Mouse (Mus musculus): Measurements from ENCODE around the gene Smpdl3a. TPM values are rescaled to one million over a fixed set of nuclear protein-coding genes. Genes with fewer than 3 reads are reported as not detected.

The Smpdl3a gene
- total and polyA plus RNA-seq, 3 experiments: not detected

DNA sequence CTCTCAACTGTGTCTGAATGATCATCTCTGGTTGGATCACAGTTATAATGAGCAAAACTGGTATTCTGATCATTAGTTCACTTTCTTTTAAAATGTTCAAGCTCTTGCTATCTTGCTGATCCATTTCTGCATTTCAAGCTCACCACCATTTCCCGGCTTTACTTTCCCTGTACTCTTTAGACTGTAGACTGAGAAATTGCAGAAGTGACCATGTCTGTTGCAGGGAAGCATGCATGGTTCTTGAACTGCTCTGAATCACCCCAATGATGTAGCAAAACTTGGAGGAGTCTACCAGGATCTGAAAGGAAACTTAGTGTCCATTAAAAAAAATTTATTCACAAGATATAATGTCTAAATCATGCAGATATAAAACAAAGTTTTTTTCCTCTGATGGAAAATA lies 1.2 kb upstream of the Smpdl3a start:
- no peak for ATAC-seq (ENCODE audit: extremely low read depth, insufficient number of reproducible peaks, low FRiP score, poor library complexity, severe bottlenecking)
- no peak for TF ChIP-seq TAL1 (conservative IDR thresholded peaks at IDR 0.05; ENCODE audit: low read depth, low read length)
- no peak for TF ChIP-seq GATA1 (IDR thresholded peaks at IDR 0.05; ENCODE audit: borderline replicate concordance, low read length)
- TF ChIP-seq CTCF (IDR thresholded peaks at IDR 0.05; ENCODE audit: low read depth, low read length): no peak
- TF ChIP-seq POLR2AphosphoS5 (IDR thresholded peaks at IDR 0.05; ENCODE audit: insufficient replicate concordance, low read depth, low read length): no peak
- TF ChIP-seq GATA2 (IDR thresholded peaks at IDR 0.05; ENCODE audit: borderline replicate concordance, low read depth, low read length): no peak
- DNase-seq (ENCODE audit: low spot score): no peak
- Histone ChIP-seq H3K36me3 (replicated peaks) (no peaks in the 10 kb centered on the region), H3K9me3 (replicated peaks) (no peaks in the 10 kb centered on the region), H3K27me3 (ENCODE audit: insufficient read depth, low read length) (no peaks in the 10 kb centered on the region), H3K4me3 (ENCODE audit: low read depth, low read length) (no peak overlapping the region), H3K4me1 (ENCODE audit: insufficient read depth, low read depth, low read length) (peaks cover 5% of the 10 kb centered on the region; the same call in 1 of the 2 replicates)

DNA sequence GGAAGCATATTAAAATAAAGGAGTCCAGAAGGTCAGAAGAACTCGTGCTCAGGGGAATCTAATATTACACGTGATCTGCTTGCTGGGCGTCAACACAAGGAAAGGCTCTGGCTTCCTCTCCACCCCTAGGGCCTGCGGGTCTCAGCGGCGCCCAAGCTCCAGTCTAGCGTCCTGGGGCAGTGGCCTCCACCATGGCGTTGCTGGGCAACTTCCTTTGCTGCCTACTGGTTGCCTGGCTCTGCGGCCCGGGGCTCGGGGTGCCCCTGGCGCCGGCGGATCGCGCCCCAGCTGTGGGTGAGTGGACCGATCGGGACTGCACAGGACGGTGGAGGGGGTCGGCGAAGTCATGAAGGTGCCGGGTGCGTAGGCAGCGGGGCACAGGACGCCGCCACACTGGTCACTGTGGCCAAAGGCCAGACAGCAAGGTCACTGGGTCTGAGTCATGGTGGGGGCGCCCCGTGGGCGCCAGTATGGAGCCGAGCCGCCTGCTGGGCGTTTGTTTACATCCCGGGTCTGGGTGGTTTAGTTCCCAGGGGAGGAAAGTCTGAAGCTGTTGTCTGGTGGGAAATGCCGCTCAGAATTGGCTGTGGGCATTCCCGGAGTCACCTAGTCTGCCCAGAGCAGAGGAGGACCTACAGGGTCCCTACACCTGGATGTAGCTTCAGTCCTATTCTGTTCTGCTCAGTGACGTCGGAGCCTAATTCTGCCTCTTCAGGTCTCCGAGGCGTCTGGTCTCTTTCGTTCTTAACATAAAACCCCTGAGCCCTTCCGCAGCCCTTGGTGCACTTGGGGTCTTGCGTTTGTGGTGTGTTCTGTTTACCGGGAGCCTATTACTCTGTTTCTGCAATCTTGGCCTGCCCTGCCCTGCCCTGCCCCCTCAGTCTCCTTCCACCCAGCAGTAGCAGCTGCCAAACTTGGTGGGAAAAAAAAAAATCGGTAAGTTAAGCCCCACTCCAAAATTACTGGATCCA lies 641 bp downstream of the Smpdl3a start:
- no peak for TF ChIP-seq TAL1 (conservative IDR thresholded peaks at IDR 0.05; ENCODE audit: low read depth, low read length)
- no peak for TF ChIP-seq POLR2AphosphoS5 (IDR thresholded peaks at IDR 0.05; ENCODE audit: insufficient replicate concordance, low read depth, low read length)
- no peak for TF ChIP-seq GATA1 (IDR thresholded peaks at IDR 0.05; ENCODE audit: borderline replicate concordance, low read length)
- no peak for TF ChIP-seq CTCF (IDR thresholded peaks at IDR 0.05; ENCODE audit: low read depth, low read length)
- no peak for TF ChIP-seq GATA2 (IDR thresholded peaks at IDR 0.05; ENCODE audit: borderline replicate concordance, low read depth, low read length)
- DNase-seq (ENCODE audit: low spot score): no peak
- H3K4me1 ChIP-seq (ENCODE audit: insufficient read depth, low read depth, low read length): peaks cover 7% of the 10 kb centered on the region; the same call in 1 of the 2 replicates
- no peaks in the 10 kb centered on the region for H3K36me3 ChIP-seq (replicated peaks)
- H3K27me3 ChIP-seq (ENCODE audit: insufficient read depth, low read length): no peaks in the 10 kb centered on the region
- H3K9me3 ChIP-seq (replicated peaks): no peaks in the 10 kb centered on the region
- H3K4me3 ChIP-seq (ENCODE audit: low read depth, low read length): no peak overlapping the region
- no peak for ATAC-seq (ENCODE audit: extremely low read depth, insufficient number of reproducible peaks, low FRiP score, poor library complexity, severe bottlenecking)

DNA sequence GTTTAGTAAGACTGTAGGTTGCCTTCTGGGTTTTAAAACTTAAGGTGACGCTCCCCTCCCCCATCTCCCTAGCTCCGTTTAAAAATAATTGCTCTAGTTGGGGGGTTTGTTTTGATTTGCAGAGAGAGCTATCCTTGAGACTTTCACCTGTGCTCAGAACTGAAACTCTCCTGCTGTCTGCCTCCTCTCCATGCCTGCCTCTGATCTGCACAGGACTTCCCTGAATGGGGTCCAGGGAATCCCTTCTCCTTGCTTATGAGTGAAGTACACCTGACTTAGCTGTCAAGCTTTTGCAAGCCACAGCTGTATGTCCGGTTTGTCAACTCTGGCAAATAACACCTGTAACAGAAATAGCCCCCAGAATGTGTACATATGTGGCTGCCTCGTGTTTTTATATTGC lies 1.4 kb downstream of the Smpdl3a start:
- H3K27me3 ChIP-seq (ENCODE audit: insufficient read depth, low read length): no peaks in the 10 kb centered on the region
- no peaks in the 10 kb centered on the region for H3K36me3 ChIP-seq (replicated peaks)
- no peak for ATAC-seq (ENCODE audit: extremely low read depth, insufficient number of reproducible peaks, low FRiP score, poor library complexity, severe bottlenecking)
- peaks cover 7% of the 10 kb centered on the region; the same call in 1 of the 2 replicates for H3K4me1 ChIP-seq (ENCODE audit: insufficient read depth, low read depth, low read length)
- H3K4me3 ChIP-seq (ENCODE audit: low read depth, low read length): no peak overlapping the region
- TF ChIP-seq TAL1 (conservative IDR thresholded peaks at IDR 0.05; ENCODE audit: low read depth, low read length) (no peak), GATA1 (IDR thresholded peaks at IDR 0.05; ENCODE audit: borderline replicate concordance, low read length) (no peak), CTCF (IDR thresholded peaks at IDR 0.05; ENCODE audit: low read depth, low read length) (no peak), GATA2 (IDR thresholded peaks at IDR 0.05; ENCODE audit: borderline replicate concordance, low read depth, low read length) (no peak), POLR2AphosphoS5 (IDR thresholded peaks at IDR 0.05; ENCODE audit: insufficient replicate concordance, low read depth, low read length) (no peak)
- DNase-seq (ENCODE audit: low spot score): no peak
- H3K9me3 ChIP-seq (replicated peaks): no peaks in the 10 kb centered on the region

DNA sequence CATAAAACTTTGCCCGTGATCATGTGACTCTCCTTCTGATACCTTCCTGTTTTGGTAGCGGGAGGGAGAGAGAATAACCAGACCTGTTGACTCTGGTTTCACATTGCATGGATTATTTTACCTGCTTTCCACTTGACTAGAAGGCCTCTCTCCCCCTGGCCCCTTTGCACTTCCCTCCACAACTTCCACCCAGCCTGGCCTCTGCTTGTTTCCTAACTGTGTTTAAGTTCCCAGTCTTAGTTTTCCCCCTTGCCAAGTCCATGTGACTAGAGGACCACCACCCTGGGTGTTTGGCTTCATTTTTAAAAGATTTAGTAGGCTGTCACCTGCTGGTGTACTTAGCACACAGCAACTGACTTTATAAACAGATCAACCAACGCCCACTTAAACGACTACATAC lies 1.9 kb downstream of the Smpdl3a start:
- H3K36me3 ChIP-seq (replicated peaks): no peaks in the 10 kb centered on the region
- peaks cover 7% of the 10 kb centered on the region; the same call in 1 of the 2 replicates for H3K4me1 ChIP-seq (ENCODE audit: insufficient read depth, low read depth, low read length)
- H3K9me3 ChIP-seq (replicated peaks): no peaks in the 10 kb centered on the region
- no peaks in the 10 kb centered on the region for H3K27me3 ChIP-seq (ENCODE audit: insufficient read depth, low read length)
- no peak for DNase-seq (ENCODE audit: low spot score)
- TF ChIP-seq POLR2AphosphoS5 (IDR thresholded peaks at IDR 0.05; ENCODE audit: insufficient replicate concordance, low read depth, low read length) (no peak), GATA2 (IDR thresholded peaks at IDR 0.05; ENCODE audit: borderline replicate concordance, low read depth, low read length) (no peak), GATA1 (IDR thresholded peaks at IDR 0.05; ENCODE audit: borderline replicate concordance, low read length) (no peak), CTCF (IDR thresholded peaks at IDR 0.05; ENCODE audit: low read depth, low read length) (no peak), TAL1 (conservative IDR thresholded peaks at IDR 0.05; ENCODE audit: low read depth, low read length) (no peak)
- H3K4me3 ChIP-seq (ENCODE audit: low read depth, low read length): no peak overlapping the region
- ATAC-seq (ENCODE audit: extremely low read depth, insufficient number of reproducible peaks, low FRiP score, poor library complexity, severe bottlenecking): peak; percentile 40; the same call in 1 of the 2 replicates

DNA sequence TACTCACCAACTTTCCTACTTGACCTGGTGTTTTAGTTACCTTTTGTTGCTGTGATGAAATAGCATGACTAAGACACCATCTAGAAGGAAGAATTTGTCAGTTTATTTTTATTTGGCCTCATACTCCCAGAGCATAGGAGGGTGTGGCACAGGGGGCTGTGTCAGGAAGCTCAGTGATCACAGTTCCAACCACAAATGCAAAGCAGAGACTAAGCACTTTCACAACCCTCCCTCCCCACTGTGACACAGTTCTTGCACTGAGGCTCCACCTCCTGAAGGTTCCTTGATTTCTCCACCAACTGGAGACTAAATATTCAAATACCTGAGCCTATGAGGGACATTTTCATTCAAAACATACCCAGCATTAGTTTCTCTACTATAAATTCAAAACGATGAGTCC lies 5.4 kb downstream of the Smpdl3a start:
- DNase-seq (ENCODE audit: low spot score): no peak
- H3K4me3 ChIP-seq (ENCODE audit: low read depth, low read length): no peak overlapping the region
- no peaks in the 10 kb centered on the region for H3K9me3 ChIP-seq (replicated peaks)
- no peaks in the 10 kb centered on the region for H3K27me3 ChIP-seq (ENCODE audit: insufficient read depth, low read length)
- no peaks in the 10 kb centered on the region for H3K36me3 ChIP-seq (replicated peaks)
- TF ChIP-seq GATA2 (IDR thresholded peaks at IDR 0.05; ENCODE audit: borderline replicate concordance, low read depth, low read length) (no peak), CTCF (IDR thresholded peaks at IDR 0.05; ENCODE audit: low read depth, low read length) (no peak), TAL1 (conservative IDR thresholded peaks at IDR 0.05; ENCODE audit: low read depth, low read length) (no peak), POLR2AphosphoS5 (IDR thresholded peaks at IDR 0.05; ENCODE audit: insufficient replicate concordance, low read depth, low read length) (no peak), GATA1 (IDR thresholded peaks at IDR 0.05; ENCODE audit: borderline replicate concordance, low read length) (no peak)
- peaks cover 15% of the 10 kb centered on the region for H3K4me1 ChIP-seq (ENCODE audit: insufficient read depth, low read depth, low read length)
- no peak for ATAC-seq (ENCODE audit: extremely low read depth, insufficient number of reproducible peaks, low FRiP score, poor library complexity, severe bottlenecking)

DNA sequence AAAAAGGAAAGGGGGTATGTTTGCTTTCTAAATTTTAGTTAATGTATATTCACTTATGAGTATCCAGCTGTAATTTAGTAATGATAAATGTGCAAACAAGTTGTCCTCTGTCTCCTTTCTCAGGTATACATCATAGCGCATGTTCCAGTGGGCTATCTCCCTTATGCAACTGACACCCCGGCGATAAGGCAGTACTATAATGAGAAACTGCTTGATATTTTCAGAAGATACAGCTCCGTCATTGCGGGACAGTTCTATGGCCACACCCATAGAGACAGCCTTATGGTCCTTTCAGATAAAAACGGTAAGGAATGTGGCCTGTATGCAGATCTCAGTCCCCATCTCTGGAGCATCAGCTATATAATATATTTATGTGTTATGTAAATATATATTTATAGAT lies 13.6 kb downstream of the Smpdl3a start:
- H3K4me1 ChIP-seq (ENCODE audit: insufficient read depth, low read depth, low read length): peaks cover 15% of the 10 kb centered on the region; the same call in 1 of the 2 replicates
- TF ChIP-seq TAL1 (conservative IDR thresholded peaks at IDR 0.05; ENCODE audit: low read depth, low read length) (peak; percentile 40; the same call in 1 of the 2 replicates), GATA2 (IDR thresholded peaks at IDR 0.05; ENCODE audit: borderline replicate concordance, low read depth, low read length) (no peak)
- DNase-seq (ENCODE audit: low spot score) (no peak), ATAC-seq (ENCODE audit: extremely low read depth, insufficient number of reproducible peaks, low FRiP score, poor library complexity, severe bottlenecking) (peak; percentile 90)
- H3K27me3 ChIP-seq (ENCODE audit: insufficient read depth, low read length): no peaks in the 10 kb centered on the region
- no peaks in the 10 kb centered on the region for H3K36me3 ChIP-seq (replicated peaks)
- no peaks in the 10 kb centered on the region for H3K9me3 ChIP-seq (replicated peaks)
- H3K4me3 ChIP-seq (ENCODE audit: low read depth, low read length): no peak overlapping the region

Measured in G1E (cell line).